Mouse (Mus musculus) intestine, embryonic 14.5 days (tissue): ENCODE measurements around the gene Akap13. TPM values are rescaled to one million over a fixed set of nuclear protein-coding genes. Genes with fewer than 3 reads are reported as not detected.
"Not testable (repeated sequence)": the region's sequence is repeated elsewhere in the genome, so short reads cannot be mapped to it uniquely, and the experiment has no call there.

ENCODE experiments used
- ATAC-seq: fragments of 200-750 bp; cut with Nextera tagmentation; replicated peaks from 2 replicates; pipeline ENCODE4 v1.8.0; 2017; ENCODE audit warnings: low read depth, moderate number of reproducible peaks, moderate TSS enrichment, moderate library complexity; ENCODE audit not compliant: low FRiP score, low TSS enrichment
- DNase-seq: peaks from one replicate; pipeline ENCODE4 v3.0.0-alpha.2; 2018; ENCODE audit warnings: low spot score
- H3K27ac ChIP-seq: fragments of 300-500 bp; sonication (generic); 2 replicates; pipeline ENCODE4 v1.5.1; 2014; ENCODE audit warnings: low read depth, mild to moderate bottlenecking, control low read depth
- H3K27me3 ChIP-seq: fragments of 300-500 bp; sonication (generic); replicated peaks from 2 replicates; pipeline ENCODE4 v1.6.1; 2014; ENCODE audit warnings: low read length, control low read depth; ENCODE audit not compliant: control insufficient read depth, insufficient read depth
- H3K36me3 ChIP-seq: fragments of 300-500 bp; sonication (generic); 2 replicates; pipeline ENCODE4 v1.6.1; 2014; ENCODE audit warnings: low read length, control low read depth; ENCODE audit not compliant: control insufficient read depth, insufficient read depth
- H3K4me1 ChIP-seq: fragments of 300-500 bp; sonication (generic); replicated peaks from 2 replicates; pipeline ENCODE4 v1.6.1; 2014; ENCODE audit warnings: low read length, control low read depth, mixed read lengths; ENCODE audit not compliant: control insufficient read depth, insufficient read depth
- H3K4me2 ChIP-seq: fragments of 300-500 bp; sonication (generic); 2 replicates; pipeline ENCODE4 v1.6.1; 2014; ENCODE audit warnings: low read length
- H3K4me3 ChIP-seq: fragments of 300-500 bp; sonication (generic); 2 replicates; pipeline ENCODE4 v1.5.1; 2014; ENCODE audit warnings: low read depth, low read length, control low read depth, mixed read lengths
- H3K9ac ChIP-seq: fragments of 300-500 bp; sonication (generic); 2 replicates; pipeline ENCODE4 v1.6.1; 2014; ENCODE audit warnings: mild to moderate bottlenecking, low read length
- H3K9me3 ChIP-seq: fragments of 300-500 bp; sonication (generic); 2 replicates; pipeline ENCODE4 v1.6.1; 2016; ENCODE audit warnings: low read length, control low read depth; ENCODE audit not compliant: control insufficient read depth
- WGBS: fragments of 180-500 bp; shearing (Covaris S2); extraction: QIAGEN DNeasy Blood & Tissue Kit; methylation state at CpG from one replicate; pipeline ENCODE4 v1.1.7; 2014; 5-methylcytosine and 5-hydroxymethylcytosine counted together
- polyA plus RNA-seq: library from polyadenylated mRNA; unstranded; fragments of >200 nt; fragmentation: Nextera tagmentation; extraction: Ambion mirVana; gene quantifications from 2 replicates; pipeline ENCODE4 v1.2.1, GENCODE M21; 2014

Gene Akap13
- polyA plus RNA-seq, 1 experiment from 2014 or later = 51.5 TPM

DNA sequence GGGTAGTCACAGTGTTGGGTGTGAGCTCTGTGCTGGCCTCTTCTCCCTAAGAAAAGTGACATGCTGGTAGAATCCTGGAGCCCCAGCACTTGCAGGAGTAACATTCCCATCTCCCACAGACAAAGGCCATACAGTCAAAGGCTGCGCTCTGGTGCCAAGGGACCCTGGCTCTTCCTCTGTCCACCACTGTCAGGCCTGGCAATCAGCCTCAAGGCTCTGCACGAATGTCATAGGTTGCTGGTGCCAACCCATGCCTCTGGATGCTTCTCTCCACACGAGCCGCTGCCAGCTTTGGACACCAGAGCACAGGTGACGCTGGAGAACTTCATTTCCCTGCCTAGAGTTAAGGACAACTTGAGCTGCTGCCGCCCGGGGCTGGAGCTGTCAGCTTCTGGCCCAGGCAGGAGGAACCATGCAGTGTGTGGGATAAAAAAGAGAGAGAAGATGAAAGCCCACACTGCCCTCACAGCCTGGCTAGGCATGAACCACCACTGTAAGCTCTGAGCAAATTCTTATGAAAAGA, 304.7 kb downstream of the Akap13 start:
- Histone ChIP-seq H3K4me3 (no peak overlapping the region), H3K36me3 (peaks cover 8% of the 10 kb centered on the region), H3K27me3 (no peaks in the 10 kb centered on the region), H3K4me1 (no peaks in the 10 kb centered on the region), H3K9ac (no peak overlapping the region), H3K4me2 (no peak overlapping the region), H3K27ac (no peak overlapping the region), H3K9me3 (no peaks in the 10 kb centered on the region)
- DNase-seq (no peak), ATAC-seq (no peak)
- 79% methylated on average over 7 of the region's 7 CpGs for WGBS

DNA sequence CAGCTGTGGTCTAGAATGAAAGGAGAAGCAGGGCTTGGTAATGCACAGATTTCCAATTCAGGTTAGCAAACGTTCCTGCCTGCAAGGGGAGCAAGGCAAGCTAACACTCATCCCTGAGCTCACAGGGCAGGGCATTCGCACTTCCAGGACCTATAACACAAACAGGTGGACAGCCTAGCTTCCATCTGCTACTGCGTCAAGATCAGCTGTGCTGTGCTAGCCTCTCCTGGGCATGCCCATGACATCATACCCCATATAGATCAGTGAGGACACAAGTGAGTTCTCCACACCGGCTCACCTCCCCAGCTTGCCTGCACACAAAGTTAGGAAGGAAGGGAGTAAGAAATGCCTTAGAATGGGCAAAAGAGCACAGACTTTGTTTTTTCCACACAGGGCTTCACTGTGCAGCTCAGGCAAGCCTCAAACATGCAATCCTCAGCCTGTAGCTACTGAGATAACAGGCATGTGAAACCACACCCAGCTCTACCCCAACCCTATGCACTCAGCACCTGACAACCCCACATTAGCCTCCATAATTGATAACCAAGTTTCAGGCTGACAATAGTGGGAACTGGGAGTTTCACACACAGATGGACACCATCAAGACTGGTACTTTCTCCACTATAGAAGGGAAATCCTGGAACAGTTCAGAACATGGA, 305.5 kb downstream of the Akap13 start:
- H3K27me3 ChIP-seq, DNase-seq, H3K9me3 ChIP-seq, H3K4me1 ChIP-seq, H3K27ac ChIP-seq, H3K4me3 ChIP-seq, H3K9ac ChIP-seq, H3K36me3 ChIP-seq, H3K4me2 ChIP-seq, ATAC-seq: not testable (repeated sequence)
- 60% methylated on average over 4 of the region's 4 CpGs for WGBS

DNA sequence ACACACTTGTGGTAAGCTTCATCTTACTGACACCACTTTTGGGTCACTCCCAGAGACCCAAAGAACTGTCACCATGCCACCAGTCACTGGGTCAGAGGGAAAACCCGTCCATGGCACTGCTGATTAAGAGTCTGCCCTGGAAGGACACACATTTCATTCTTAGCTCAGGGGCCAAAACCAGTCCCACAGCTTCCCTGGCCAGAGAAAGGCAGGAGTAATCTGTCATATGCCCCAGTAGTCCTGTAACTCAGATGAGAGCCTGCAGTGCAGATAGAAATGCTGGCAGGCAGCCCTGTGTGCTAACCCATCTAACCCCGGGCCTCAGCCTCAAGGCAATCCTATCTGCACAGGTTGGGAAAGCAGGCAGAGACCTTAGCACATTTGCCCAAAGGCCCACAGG, 306.9 kb downstream of the Akap13 start:
- DNase-seq, ATAC-seq, H3K9me3 ChIP-seq, H3K27me3 ChIP-seq, H3K4me2 ChIP-seq, H3K4me1 ChIP-seq, H3K36me3 ChIP-seq, H3K27ac ChIP-seq, H3K9ac ChIP-seq, H3K4me3 ChIP-seq: not testable (repeated sequence)
- 65% methylated on average over 2 of the region's 2 CpGs for WGBS

DNA sequence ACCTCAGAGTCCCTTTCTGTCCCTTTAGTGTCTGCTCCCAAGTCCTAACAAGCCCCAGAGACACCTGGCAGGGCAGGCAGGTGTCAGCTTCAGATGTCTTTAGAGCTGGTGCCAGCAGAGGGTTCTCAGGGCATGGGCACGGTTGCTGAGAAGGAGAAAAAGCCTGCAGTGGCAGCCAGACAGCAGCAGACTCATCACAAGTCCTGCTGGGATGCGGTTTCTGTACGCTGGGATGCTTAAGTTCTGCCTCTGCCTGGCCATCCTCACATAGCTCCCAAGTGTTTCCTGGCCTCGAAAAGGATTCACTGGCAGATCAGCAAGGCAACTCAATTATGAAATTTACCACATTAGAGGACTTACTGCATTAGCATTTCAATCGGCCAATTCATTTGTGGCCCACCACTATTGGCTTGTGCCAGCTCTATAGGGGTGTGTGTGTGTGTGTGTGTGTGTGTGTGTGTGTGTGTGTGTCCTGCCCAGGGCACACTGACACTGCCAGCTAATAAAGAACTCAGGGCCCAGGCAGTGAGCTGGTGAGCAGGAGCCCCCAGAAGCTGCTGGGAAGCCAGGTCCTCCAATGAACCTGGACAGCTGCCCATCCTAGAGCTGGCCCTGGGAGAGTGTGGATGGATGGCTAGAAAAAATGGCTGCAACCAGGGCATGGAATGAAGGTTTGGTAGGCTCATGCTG, 311.9 kb downstream of the Akap13 start:
- H3K9me3 ChIP-seq, H3K4me3 ChIP-seq, DNase-seq, H3K9ac ChIP-seq, H3K27ac ChIP-seq, H3K27me3 ChIP-seq, H3K4me2 ChIP-seq, ATAC-seq, H3K4me1 ChIP-seq: not testable (repeated sequence)
- H3K36me3 ChIP-seq = peaks cover 21% of the 10 kb centered on the region
- WGBS = 63% methylated on average over 1 of the region's 5 CpGs

DNA sequence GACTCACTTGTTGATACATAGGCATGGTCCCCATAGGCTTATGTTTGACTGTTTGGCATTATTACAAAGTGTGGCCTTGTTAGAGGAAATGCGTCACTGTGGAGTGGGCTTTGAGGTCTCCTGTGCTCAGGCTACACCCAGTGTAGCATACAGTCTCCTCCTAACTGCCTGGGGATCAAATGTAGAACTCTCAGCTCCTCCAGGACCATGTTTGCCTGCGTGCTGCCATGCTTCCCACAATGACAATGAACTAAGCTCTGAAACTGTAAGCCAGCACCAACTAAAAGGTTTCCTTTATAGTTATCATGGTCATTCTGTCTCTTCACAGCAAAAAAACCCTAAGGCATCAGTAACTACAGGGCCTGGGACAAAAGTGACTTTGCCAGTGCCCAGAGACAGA, 312.8 kb downstream of the Akap13 start:
- no peak for ATAC-seq

DNA sequence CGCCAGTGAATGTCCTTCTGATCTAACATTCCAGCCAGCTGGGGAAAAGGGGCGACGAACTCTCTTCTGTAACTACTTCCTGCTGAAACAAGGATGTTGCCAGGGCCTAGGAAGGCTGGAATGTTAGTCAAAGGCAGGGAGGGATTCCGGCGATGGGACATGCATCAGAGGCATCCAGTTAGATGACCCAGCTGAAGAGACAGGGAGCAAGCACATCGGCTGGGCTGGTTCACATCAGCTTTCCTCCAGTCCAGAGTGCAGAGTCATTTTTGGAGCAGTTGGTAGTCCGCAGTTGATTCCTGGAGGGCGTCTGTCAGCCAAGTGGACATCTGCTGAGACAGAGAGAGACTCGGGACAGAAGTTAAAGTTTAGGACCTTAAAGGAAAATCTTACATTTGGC, 314.6 kb downstream of the Akap13 start:
- Histone ChIP-seq H3K4me2 (no peak overlapping the region), H3K27ac (no peak overlapping the region), H3K9ac (no peak overlapping the region), H3K9me3 (no peaks in the 10 kb centered on the region), H3K4me1 (no peaks in the 10 kb centered on the region), H3K36me3 (peaks cover 22% of the 10 kb centered on the region), H3K27me3 (no peaks in the 10 kb centered on the region), H3K4me3 (no peak overlapping the region)
- 86% methylated on average over 9 of the region's 9 CpGs for WGBS
- DNase-seq = no peak
- ATAC-seq = no peak

More for the DNA sequence above, 312.8 kb downstream of the Akap13 start:
- Histone ChIP-seq H3K4me2 (no peak overlapping the region), H3K4me1 (no peaks in the 10 kb centered on the region), H3K27ac (no peak overlapping the region), H3K36me3 (peaks cover 21% of the 10 kb centered on the region), H3K27me3 (no peaks in the 10 kb centered on the region), H3K4me3 (no peak overlapping the region), H3K9me3 (no peaks in the 10 kb centered on the region), H3K9ac (no peak overlapping the region)
- 93% methylated on average over 2 of the region's 2 CpGs for WGBS
- DNase-seq = no peak

DNA sequence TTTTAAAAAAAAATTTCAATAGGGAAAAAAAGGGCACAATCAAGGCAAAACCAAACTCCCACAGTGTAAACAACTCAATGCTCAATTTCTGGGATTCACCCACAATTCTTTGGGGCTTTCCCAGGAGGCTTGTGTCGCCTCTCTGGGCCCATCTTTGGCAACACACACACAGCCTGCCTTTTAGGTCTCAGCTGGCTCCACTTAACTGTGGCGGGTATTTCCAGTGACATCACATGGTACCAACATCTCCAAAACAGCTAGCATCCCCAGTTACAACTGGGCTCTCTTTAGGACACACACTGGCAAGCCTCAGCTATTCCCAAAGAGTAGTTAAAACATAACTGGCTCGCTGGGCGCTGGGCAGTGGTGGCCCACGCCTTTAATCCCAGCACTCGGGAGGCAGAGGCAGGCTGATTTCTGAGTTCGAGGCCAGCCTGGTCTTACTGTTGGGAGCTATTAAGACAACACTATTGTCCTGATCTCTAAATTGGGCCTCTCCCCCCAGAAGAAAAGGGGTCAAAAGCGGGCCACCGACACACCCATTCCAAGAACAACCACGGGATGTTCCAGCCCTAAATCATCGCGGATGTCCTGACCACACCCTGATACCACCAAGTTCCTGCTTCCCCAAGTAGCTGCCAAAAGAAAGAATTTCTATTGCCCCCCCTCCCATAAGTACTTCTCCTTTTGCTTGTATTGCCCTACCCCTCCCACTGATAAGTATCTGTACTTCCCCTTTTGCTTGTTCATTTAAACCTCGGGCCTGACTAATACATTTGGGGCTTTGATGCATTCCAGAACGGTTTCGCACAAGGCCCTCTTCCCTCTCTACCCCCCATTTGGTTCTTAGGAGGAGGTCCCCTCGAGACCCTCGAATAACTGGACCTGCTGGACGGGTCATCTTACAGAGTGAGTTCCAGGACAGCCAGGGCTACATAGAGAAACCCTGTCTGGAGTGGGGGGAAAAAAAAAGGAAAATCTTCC, 319.1 kb downstream of the Akap13 start:
- H3K9me3 ChIP-seq, H3K27me3 ChIP-seq, H3K9ac ChIP-seq, H3K4me1 ChIP-seq, ATAC-seq, H3K27ac ChIP-seq, DNase-seq, H3K4me2 ChIP-seq, H3K4me3 ChIP-seq: not testable (repeated sequence)
- WGBS = 91% methylated on average over 18 of the region's 18 CpGs
- H3K36me3 ChIP-seq = peaks cover 45% of the 10 kb centered on the region

DNA sequence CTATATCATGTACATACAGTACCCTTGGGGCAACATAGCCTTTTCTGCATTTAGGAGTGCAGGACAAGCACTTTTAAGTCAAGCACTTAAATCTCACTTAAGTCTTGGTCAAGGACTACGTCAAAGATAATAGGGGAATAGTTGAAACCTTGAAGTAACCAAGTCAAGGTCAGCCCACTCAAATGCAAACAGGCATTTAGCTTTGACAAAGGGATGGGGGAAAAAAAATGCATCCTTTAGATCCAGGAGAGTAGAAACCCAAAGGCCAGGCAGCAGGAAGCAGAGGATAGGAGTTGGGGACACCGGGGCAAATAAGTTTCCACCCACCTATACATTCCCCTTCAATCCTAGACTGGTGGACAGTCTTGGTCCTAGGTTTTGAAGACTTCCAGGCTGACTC, 322.7 kb downstream of the Akap13 start:
- Histone ChIP-seq H3K4me2 (no peak overlapping the region), H3K9ac (no peak overlapping the region), H3K27ac (no peak overlapping the region), H3K9me3 (no peaks in the 10 kb centered on the region), H3K4me1 (peaks cover 6% of the 10 kb centered on the region), H3K27me3 (no peaks in the 10 kb centered on the region), H3K36me3 (peaks cover 30% of the 10 kb centered on the region), H3K4me3 (no peak overlapping the region)
- DNase-seq (no peak), ATAC-seq (no peak)
- WGBS = 96% methylated on average over 2 of the region's 2 CpGs
